Mouse (Mus musculus) forebrain, embryonic 14.5 days (tissue): ENCODE data around the gene Prox2. TPM values are rescaled to one million over a fixed set of nuclear protein-coding genes. Genes with fewer than 3 reads are reported as not detected.

Source experiments
- ATAC-seq: fragments of 200-750 bp; cut with Nextera tagmentation; 2 replicates; pipeline ENCODE4 v1.8.0; 2017; ENCODE audit warnings: mild to moderate bottlenecking, moderate library complexity
- DNase-seq: peaks from one replicate; pipeline ENCODE4 v3.0.0-alpha.2; 2015; ENCODE audit warnings: low spot score
- H3K27ac ChIP-seq: fragments of 300-500 bp; sonication (generic); 2 replicates; pipeline ENCODE4 v1.5.1; 2014; ENCODE audit warnings: low read depth, mild to moderate bottlenecking, control low read depth, low read length, moderate library complexity
- H3K27me3 ChIP-seq: fragments of 300-500 bp; sonication (generic); replicated peaks from 2 replicates; pipeline ENCODE4 v1.6.1; 2014; ENCODE audit warnings: low read length, control low read depth, mixed read lengths; ENCODE audit not compliant: control insufficient read depth, insufficient read depth
- H3K36me3 ChIP-seq: fragments of 300-500 bp; sonication (generic); 2 replicates; pipeline ENCODE4 v1.6.1; 2014; ENCODE audit warnings: low read length, control low read depth; ENCODE audit not compliant: control insufficient read depth, insufficient read depth
- H3K4me1 ChIP-seq: fragments of 300-500 bp; sonication (generic); 2 replicates; pipeline ENCODE4 v1.6.1; 2014; ENCODE audit warnings: antibody characterized with exemption, low read length, control low read depth; ENCODE audit not compliant: control insufficient read depth, insufficient read depth
- H3K4me2 ChIP-seq: fragments of 300-500 bp; sonication (generic); 2 replicates; pipeline ENCODE4 v1.6.1; 2014; ENCODE audit warnings: mild to moderate bottlenecking, control low read depth, low read length
- H3K4me3 ChIP-seq: fragments of 300-500 bp; sonication (generic); 2 replicates; pipeline ENCODE4 v1.5.1; 2014; ENCODE audit warnings: low read depth, low read length, control low read depth
- H3K9ac ChIP-seq: fragments of 300-500 bp; sonication (generic); 2 replicates; pipeline ENCODE4 v1.6.1; 2014; ENCODE audit warnings: mild to moderate bottlenecking, low read length, control low read depth, moderate library complexity
- H3K9me3 ChIP-seq: fragments of 300-500 bp; sonication (generic); replicated peaks from 2 replicates; pipeline ENCODE4 v1.6.1; 2016; ENCODE audit warnings: low read length, control low read depth, mixed read lengths; ENCODE audit not compliant: control insufficient read depth
- WGBS: fragments of 180-500 bp; shearing (Covaris S2); extraction: QIAGEN DNeasy Blood & Tissue Kit; methylation state at CpG from one replicate; pipeline ENCODE4 v1.1.7; 2014; 5-methylcytosine and 5-hydroxymethylcytosine counted together
- polyA plus RNA-seq: library from polyadenylated mRNA; unstranded; fragments of >200 nt; fragmentation: Nextera tagmentation; extraction: Ambion mirVana; gene quantifications from 2 replicates; pipeline ENCODE4 v1.2.1, GENCODE M21; 2014

The Prox2 gene
- polyA plus RNA-seq, 1 experiment from 2014 or later: 1.3 TPM

GRCm38 (mm10) chr12:85106292-85106691 lies 4.3 kb downstream of the Prox2 start:
- WGBS: 5% methylated on average over 8 of the region's 8 CpGs
- ATAC-seq (no peak), DNase-seq (no peak)
- H3K9me3 ChIP-seq: no peaks in the 10 kb centered on the region
- H3K4me3 ChIP-seq: no peak overlapping the region
- peak overlapping the region; percentile 23; the same call in 1 of the 2 replicates for H3K4me2 ChIP-seq
- H3K4me1 ChIP-seq: peaks cover 7% of the 10 kb centered on the region; the same call in 1 of the 2 replicates
- H3K36me3 ChIP-seq: no peaks in the 10 kb centered on the region
- H3K27ac ChIP-seq: no peak overlapping the region
- H3K27me3 ChIP-seq: no peaks in the 10 kb centered on the region
- no peak overlapping the region for H3K9ac ChIP-seq

DNA sequence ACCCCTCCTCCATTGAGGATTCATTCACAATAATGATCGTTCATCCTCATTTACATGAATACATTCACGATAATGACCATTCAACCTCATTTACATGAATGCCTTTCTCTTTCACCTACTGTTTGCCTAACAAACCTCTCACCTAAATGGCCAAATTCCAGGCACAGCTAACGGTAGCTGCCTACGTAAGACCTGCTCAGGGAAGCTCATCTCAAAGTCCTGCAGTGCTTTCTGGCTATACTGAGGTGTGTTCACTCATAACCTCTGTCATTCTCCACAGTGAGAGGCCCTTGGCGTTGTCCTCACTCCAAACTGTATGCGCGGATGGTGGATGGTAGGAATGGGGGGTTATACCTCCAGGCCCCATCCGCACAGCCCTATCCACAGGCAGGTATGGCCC lies 5.8 kb downstream of the Prox2 start:
- Histone ChIP-seq H3K36me3 (no peaks in the 10 kb centered on the region), H3K4me3 (no peak overlapping the region), H3K4me2 (no peak overlapping the region), H3K9me3 (no peaks in the 10 kb centered on the region), H3K27me3 (no peaks in the 10 kb centered on the region), H3K27ac (no peak overlapping the region), H3K4me1 (peaks cover 4% of the 10 kb centered on the region; the same call in 1 of the 2 replicates), H3K9ac (no peak overlapping the region)
- 75% methylated on average over 8 of the region's 8 CpGs for WGBS
- DNase-seq (no peak), ATAC-seq (no peak)

- ATAC-seq: no peak
- no peak for DNase-seq
- Histone ChIP-seq H3K4me1 (no peaks in the 10 kb centered on the region), H3K36me3 (no peaks in the 10 kb centered on the region), H3K4me2 (no peak overlapping the region), H3K4me3 (no peak overlapping the region), H3K9me3 (no peaks in the 10 kb centered on the region), H3K27ac (no peak overlapping the region), H3K9ac (no peak overlapping the region), H3K27me3 (no peaks in the 10 kb centered on the region)
- WGBS: 86% methylated on average over 8 of the region's 8 CpGs
These were observed 7.5 kb downstream of the Prox2 start for GRCm38 (mm10) chr12:85103096-85103495.

- ATAC-seq (no peak), DNase-seq (no peak)
- Histone ChIP-seq H3K9ac (no peak overlapping the region), H3K4me1 (no peaks in the 10 kb centered on the region), H3K27me3 (no peaks in the 10 kb centered on the region), H3K36me3 (no peaks in the 10 kb centered on the region), H3K9me3 (no peaks in the 10 kb centered on the region), H3K27ac (no peak overlapping the region), H3K4me2 (no peak overlapping the region), H3K4me3 (no peak overlapping the region)
- 75% methylated on average over 5 of the region's 5 CpGs for WGBS
These were observed 8.9 kb downstream of the Prox2 start for GRCm38 (mm10) chr12:85101521-85102106.

DNA sequence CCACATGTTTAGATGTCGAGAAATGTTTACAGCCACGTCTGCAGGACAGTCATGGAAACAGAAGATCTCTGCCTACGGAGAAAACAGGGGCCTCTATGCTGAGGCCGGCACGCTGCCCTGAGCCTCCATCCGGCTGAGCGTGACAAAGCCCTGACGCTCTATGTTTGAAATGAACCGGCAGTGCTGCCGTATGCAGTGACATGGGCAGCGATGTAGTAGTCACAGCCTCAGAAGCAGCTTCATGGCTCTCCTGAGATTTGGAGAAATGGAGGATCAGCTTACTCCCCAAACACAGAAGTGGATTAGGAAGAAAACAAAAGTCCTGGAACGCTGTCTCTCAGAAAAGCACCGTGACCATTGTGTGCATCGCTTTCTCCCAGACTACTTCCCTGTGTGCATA lies 9.6 kb downstream of the Prox2 start:
- WGBS: 58% methylated on average over 14 of the region's 14 CpGs
- ATAC-seq: no peak

DNA sequence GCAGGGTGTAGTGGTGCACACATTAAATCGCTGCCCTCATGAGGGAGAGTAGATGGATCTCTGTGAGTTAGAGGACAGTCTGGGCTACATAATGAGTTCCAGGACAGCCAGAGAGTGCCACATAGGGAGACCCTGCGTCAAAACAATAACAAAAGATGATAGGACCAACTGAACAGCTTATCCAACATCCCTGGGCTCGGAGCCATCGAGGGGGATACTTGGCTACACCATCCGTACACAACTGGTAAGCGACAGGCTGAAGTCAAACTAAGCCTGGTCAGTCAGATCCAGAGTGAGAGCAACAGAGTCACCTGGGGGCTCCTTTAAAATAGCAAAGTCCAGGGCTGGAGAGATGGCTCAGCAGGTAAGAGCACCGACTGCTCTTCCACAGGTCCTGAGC lies 14.7 kb downstream of the Prox2 start:
- 87% methylated on average over 7 of the region's 7 CpGs for WGBS
- no peak for DNase-seq
- Histone ChIP-seq H3K27ac (no peak overlapping the region), H3K27me3 (no peaks in the 10 kb centered on the region), H3K4me2 (no peak overlapping the region), H3K4me3 (no peak overlapping the region), H3K4me1 (no peaks in the 10 kb centered on the region), H3K9me3 (no peaks in the 10 kb centered on the region), H3K9ac (no peak overlapping the region), H3K36me3 (no peaks in the 10 kb centered on the region)
- ATAC-seq: no peak

More for the DNA sequence above, 9.6 kb downstream of the Prox2 start:
- Histone ChIP-seq H3K27ac (no peak overlapping the region), H3K4me3 (no peak overlapping the region), H3K4me1 (no peaks in the 10 kb centered on the region), H3K9ac (peak overlapping the region; percentile 25; the same call in 1 of the 2 replicates), H3K9me3 (no peaks in the 10 kb centered on the region), H3K27me3 (no peaks in the 10 kb centered on the region), H3K36me3 (no peaks in the 10 kb centered on the region), H3K4me2 (no peak overlapping the region)
- no peak for DNase-seq

DNA sequence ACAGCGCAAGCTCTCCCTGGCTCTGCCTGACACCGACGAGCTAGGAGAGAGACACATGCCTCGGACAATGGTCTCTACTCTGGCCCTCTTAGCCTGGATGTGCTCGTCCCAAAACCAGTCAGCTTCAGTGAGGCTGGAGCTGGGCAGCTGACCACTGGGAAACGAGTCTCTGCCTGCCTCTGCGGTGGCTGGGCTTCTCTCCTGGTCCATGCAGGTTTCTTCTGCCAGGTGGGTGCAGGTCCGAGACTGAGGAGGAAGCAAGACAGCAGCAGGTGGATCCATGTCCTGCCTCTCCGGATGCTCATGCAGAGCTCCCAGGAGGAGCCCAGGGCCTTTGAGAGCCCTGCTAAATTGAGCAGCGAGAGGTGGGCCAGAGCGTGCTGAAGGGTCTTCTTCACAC lies 15.4 kb downstream of the Prox2 start:
- DNase-seq (no peak), ATAC-seq (no peak)
- Histone ChIP-seq H3K4me3 (no peak overlapping the region), H3K27me3 (no peaks in the 10 kb centered on the region), H3K4me2 (no peak overlapping the region), H3K4me1 (no peaks in the 10 kb centered on the region), H3K9me3 (no peaks in the 10 kb centered on the region), H3K27ac (no peak overlapping the region), H3K36me3 (no peaks in the 10 kb centered on the region), H3K9ac (no peak overlapping the region)
- WGBS: 92% methylated on average over 11 of the region's 11 CpGs

- DNase-seq (no peak), ATAC-seq (no peak)
- Histone ChIP-seq H3K36me3 (peaks cover 2% of the 10 kb centered on the region; the same call in 1 of the 2 replicates), H3K4me2 (no peak overlapping the region), H3K9ac (no peak overlapping the region), H3K9me3 (no peaks in the 10 kb centered on the region), H3K4me3 (no peak overlapping the region), H3K4me1 (no peaks in the 10 kb centered on the region), H3K27ac (no peak overlapping the region), H3K27me3 (no peaks in the 10 kb centered on the region)
- 86% methylated on average over 10 of the region's 10 CpGs for WGBS
These were observed 15.9 kb downstream of the Prox2 start for GRCm38 (mm10) chr12:85094706-85095105.

GRCm38 (mm10) chr12:85094010-85094409 lies 16.5 kb downstream of the Prox2 start:
- ATAC-seq: no peak
- 42% methylated on average over 14 of the region's 14 CpGs for WGBS
- H3K27ac ChIP-seq: no peak overlapping the region

More at GRCm38 (mm10) chr12:85094010-85094409, 16.5 kb downstream of the Prox2 start:
- Histone ChIP-seq H3K36me3 (peaks cover 5% of the 10 kb centered on the region; the same call in 1 of the 2 replicates), H3K4me1 (no peaks in the 10 kb centered on the region), H3K9ac (no peak overlapping the region), H3K4me3 (no peak overlapping the region), H3K4me2 (no peak overlapping the region), H3K27me3 (no peaks in the 10 kb centered on the region), H3K9me3 (no peaks in the 10 kb centered on the region)
- peak; percentile 20 for DNase-seq
